Mouse (Mus musculus) thymus, adult 2 months (tissue): Measurements from ENCODE around the gene Tmem231.

ENCODE experiments used
- CTCF ChIP-seq: fragments of 200-500 bp; IDR thresholded peaks from 2 replicates; pipeline ENCODE4 v1.5.1; 2012; ENCODE audit warnings: mild to moderate bottlenecking, control low read depth, low read length, moderate library complexity, borderline replicate concordance; ENCODE audit not compliant: control insufficient read depth, poor library complexity, insufficient read depth; ENCODE audit errors: extremely low read depth
- POLR2A ChIP-seq: fragments of 200-500 bp; IDR thresholded peaks from 2 replicates; pipeline ENCODE4 v1.6.1; 2012; ENCODE audit warnings: mild to moderate bottlenecking, low read length, control low read depth, moderate library complexity; ENCODE audit not compliant: control insufficient read depth, poor library complexity, insufficient read depth; ENCODE audit errors: extremely low read depth

GRCm38 (mm10) chr8:111974138-111974537 is 40.5 kb upstream of the Tmem231 start:
- no peak for TF ChIP-seq POLR2A
- TF ChIP-seq CTCF = no peak
